Mouse (Mus musculus) heart, embryonic 16.5 days (tissue): ENCODE measurements around the gene Perm1. TPM values are rescaled to one million over a fixed set of nuclear protein-coding genes. Genes with fewer than 3 reads are reported as not detected.

ENCODE experiments used
- ATAC-seq: fragments of 200-750 bp; cut with Nextera tagmentation; replicated peaks from 2 replicates; pipeline ENCODE4 v1.8.0; 2017; ENCODE audit warnings: moderate number of reproducible peaks; ENCODE audit not compliant: insufficient read depth, low FRiP score; ENCODE audit errors: extremely low read depth
- H3K27ac ChIP-seq: fragments of 300-500 bp; sonication (generic); 2 replicates; pipeline ENCODE4 v1.5.1; 2014; ENCODE audit warnings: mild to moderate bottlenecking, low read length, control low read depth, moderate library complexity
- H3K27me3 ChIP-seq: fragments of 300-500 bp; sonication (generic); 2 replicates; pipeline ENCODE4 v1.6.1; 2014; ENCODE audit warnings: low read length, mixed read lengths; ENCODE audit not compliant: control insufficient read depth, insufficient read depth
- H3K36me3 ChIP-seq: fragments of 300-500 bp; sonication (generic); 2 replicates; pipeline ENCODE4 v1.6.1; 2014; ENCODE audit not compliant: control insufficient read depth, insufficient read depth
- H3K4me1 ChIP-seq: fragments of 300-500 bp; sonication (generic); 2 replicates; pipeline ENCODE4 v1.6.1; 2014; ENCODE audit warnings: low read length, mixed read lengths; ENCODE audit not compliant: control insufficient read depth, insufficient read depth
- H3K4me2 ChIP-seq: fragments of 300-500 bp; sonication (generic); 2 replicates; pipeline ENCODE4 v1.6.1; 2014; ENCODE audit warnings: low read depth, mild to moderate bottlenecking, control low read depth, low read length
- H3K4me3 ChIP-seq: fragments of 300-500 bp; sonication (generic); 2 replicates; pipeline ENCODE4 v1.5.1; 2014; ENCODE audit warnings: mild to moderate bottlenecking, control low read depth, low read length
- H3K9ac ChIP-seq: fragments of 300-500 bp; sonication (generic); 2 replicates; pipeline ENCODE4 v1.6.1; 2014; ENCODE audit warnings: low read length, control low read depth
- H3K9me3 ChIP-seq: fragments of 300-500 bp; sonication (generic); replicated peaks from 2 replicates; pipeline ENCODE4 v1.6.1; 2016; ENCODE audit warnings: low read length; ENCODE audit not compliant: control insufficient read depth
- WGBS: fragments of 180-500 bp; shearing (Covaris S2); extraction: QIAGEN DNeasy Blood & Tissue Kit; methylation state at CpG from one replicate; pipeline ENCODE4 v1.1.7; 2014; 5-methylcytosine and 5-hydroxymethylcytosine counted together
- polyA plus RNA-seq: library from polyadenylated mRNA; unstranded; fragments of >200 nt; fragmentation: Nextera tagmentation; extraction: Ambion mirVana; gene quantifications from 2 replicates; pipeline ENCODE4 v1.2.1, GENCODE M21; 2015

Gene Perm1
- polyA plus RNA-seq = 16.3 and 16.8 TPM in 2 replicates

GRCm38 (mm10) chr4:156215649-156216048 is at the start of gene Perm1:
Perm1 (plus strand) TSS chr4:156215868.
- ATAC-seq = peak; percentile 89
- H3K4me2 ChIP-seq = peak within 1 kb of the TSS; percentile 55
- H3K27me3 ChIP-seq = no peaks in the 10 kb centered on the region
- peaks cover 21% of the 10 kb centered on the region for H3K4me1 ChIP-seq
- 35% methylated on average over 4 of the region's 4 CpGs for WGBS
- peak within 1 kb of the TSS; percentile 70 for H3K9ac ChIP-seq
- peak within 1 kb of the TSS; percentile 83 for H3K27ac ChIP-seq
- H3K4me3 ChIP-seq = peak within 1 kb of the TSS; percentile 36
- H3K9me3 ChIP-seq = no peaks in the 10 kb centered on the region
- H3K36me3 ChIP-seq = peaks cover 4% of the 10 kb centered on the region; the same call in 1 of the 2 replicates

DNA sequence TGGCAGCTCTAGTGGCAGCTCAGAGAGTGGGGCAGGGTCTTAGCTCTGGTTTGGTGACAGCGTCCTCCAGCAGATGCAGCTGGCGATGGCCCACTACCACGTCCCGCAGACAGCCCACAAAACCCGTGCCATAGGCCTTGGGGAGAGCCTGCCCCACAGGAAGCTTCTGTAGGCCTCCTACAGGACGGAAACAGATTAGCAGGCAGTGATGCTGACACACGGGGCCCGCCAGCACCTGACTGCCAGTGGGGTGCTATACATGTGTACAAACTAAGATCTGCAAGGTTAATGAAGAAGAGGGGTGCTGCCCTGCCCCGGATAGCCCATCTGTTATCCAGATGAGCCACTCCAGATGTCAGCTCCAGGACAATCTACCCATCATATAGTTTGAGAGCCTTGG is 49.2 kb upstream of the Perm1 start:
- Histone ChIP-seq H3K9ac (no peak overlapping the region), H3K9me3 (peaks cover 8% of the 10 kb centered on the region; the same call in 1 of the 2 replicates), H3K4me2 (no peak overlapping the region), H3K36me3 (peaks cover 68% of the 10 kb centered on the region), H3K4me3 (no peak overlapping the region), H3K27ac (no peak overlapping the region), H3K27me3 (no peaks in the 10 kb centered on the region), H3K4me1 (no peaks in the 10 kb centered on the region)
- no peak for ATAC-seq
- 89% methylated on average over 9 of the region's 9 CpGs for WGBS

DNA sequence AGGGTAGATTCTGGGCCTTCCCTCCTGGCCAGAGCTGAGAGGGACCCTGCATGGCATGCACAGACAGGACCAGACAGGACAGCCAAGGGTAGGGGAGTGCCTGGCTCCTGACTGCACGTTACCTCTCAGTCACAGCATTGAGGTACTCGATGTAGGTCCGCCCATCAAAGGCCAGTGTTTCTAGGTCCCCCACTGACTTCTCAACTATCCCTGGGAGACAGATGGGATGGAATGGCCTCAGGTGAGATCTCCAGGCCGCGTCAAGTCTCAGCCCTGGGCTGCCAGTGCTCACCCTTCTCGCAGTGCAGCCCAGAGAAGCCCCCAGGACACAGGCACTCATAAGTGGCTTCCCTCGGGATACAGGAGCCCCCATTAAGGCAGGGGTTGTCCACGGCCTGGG is 47.1 kb upstream of the Perm1 start:
- no peak for ATAC-seq
- Histone ChIP-seq H3K4me2 (no peak overlapping the region), H3K27me3 (no peaks in the 10 kb centered on the region), H3K36me3 (peaks cover 77% of the 10 kb centered on the region), H3K4me1 (no peaks in the 10 kb centered on the region), H3K27ac (no peak overlapping the region), H3K9ac (no peak overlapping the region), H3K9me3 (no peaks in the 10 kb centered on the region), H3K4me3 (no peak overlapping the region)
- WGBS = 92% methylated on average over 8 of the region's 8 CpGs

GRCm38 (mm10) chr4:156169129-156169528 is 46.5 kb upstream of the Perm1 start:
- WGBS = 97% methylated on average over 10 of the region's 10 CpGs
- no peak overlapping the region for H3K4me2 ChIP-seq
- H3K9ac ChIP-seq = no peak overlapping the region
- H3K4me3 ChIP-seq = no peak overlapping the region
- H3K27me3 ChIP-seq = no peaks in the 10 kb centered on the region
- H3K27ac ChIP-seq = no peak overlapping the region
- H3K4me1 ChIP-seq = no peaks in the 10 kb centered on the region
- ATAC-seq = no peak
- no peaks in the 10 kb centered on the region for H3K9me3 ChIP-seq
- peaks cover 79% of the 10 kb centered on the region for H3K36me3 ChIP-seq

DNA sequence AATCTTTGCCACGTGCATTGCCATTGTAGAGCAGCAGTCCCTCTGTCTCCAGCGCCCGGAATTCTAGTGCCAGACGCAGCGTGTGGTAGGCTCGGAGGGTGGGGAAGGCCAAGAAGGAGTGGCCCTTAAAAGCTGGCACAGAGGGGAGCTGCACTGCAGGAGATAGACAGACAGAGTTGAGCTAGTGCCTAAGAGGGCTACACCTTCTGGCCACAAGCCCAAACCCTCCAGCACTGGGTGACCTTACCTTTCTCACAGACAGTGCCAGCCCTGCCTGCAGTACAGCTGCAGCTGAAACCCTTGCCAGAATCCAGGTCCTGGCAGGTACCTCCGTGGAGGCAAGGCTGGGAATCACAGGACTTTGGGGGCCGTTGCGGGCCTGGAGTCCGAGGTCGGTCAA is 43.8 kb upstream of the Perm1 start:
- Histone ChIP-seq H3K36me3 (peaks cover 76% of the 10 kb centered on the region), H3K9me3 (no peaks in the 10 kb centered on the region), H3K4me2 (no peak overlapping the region), H3K4me1 (no peaks in the 10 kb centered on the region), H3K9ac (no peak overlapping the region), H3K4me3 (no peak overlapping the region), H3K27me3 (no peaks in the 10 kb centered on the region), H3K27ac (no peak overlapping the region)
- ATAC-seq = no peak
- 91% methylated on average over 11 of the region's 11 CpGs for WGBS

DNA sequence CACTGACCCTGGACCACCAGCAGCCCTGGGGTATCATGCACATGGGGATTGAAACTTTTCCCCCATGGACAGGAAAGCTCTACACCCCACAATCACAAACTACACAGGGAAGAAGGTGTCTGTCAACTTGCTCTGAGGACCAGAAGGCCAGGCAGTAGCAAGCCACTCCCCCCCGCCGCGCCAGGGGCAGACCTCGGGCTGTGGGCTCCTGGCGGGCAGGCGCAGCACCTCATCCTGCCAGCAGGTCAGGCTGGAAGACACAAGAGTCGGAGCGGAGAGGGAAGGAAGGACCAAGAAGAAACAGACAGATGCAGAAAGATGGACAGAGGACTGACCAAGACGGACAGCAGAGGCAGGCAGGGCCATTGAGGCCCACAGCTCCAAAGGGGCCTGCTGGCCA is 38.0 kb upstream of the Perm1 start:
- H3K27me3 ChIP-seq = no peaks in the 10 kb centered on the region
- peaks cover 50% of the 10 kb centered on the region for H3K36me3 ChIP-seq
- H3K4me3 ChIP-seq = no peak overlapping the region
- no peaks in the 10 kb centered on the region for H3K4me1 ChIP-seq
- no peak overlapping the region for H3K9ac ChIP-seq
- 91% methylated on average over 9 of the region's 9 CpGs for WGBS
- ATAC-seq = no peak
- H3K27ac ChIP-seq = no peak overlapping the region
- H3K9me3 ChIP-seq = no peaks in the 10 kb centered on the region
- no peak overlapping the region for H3K4me2 ChIP-seq

DNA sequence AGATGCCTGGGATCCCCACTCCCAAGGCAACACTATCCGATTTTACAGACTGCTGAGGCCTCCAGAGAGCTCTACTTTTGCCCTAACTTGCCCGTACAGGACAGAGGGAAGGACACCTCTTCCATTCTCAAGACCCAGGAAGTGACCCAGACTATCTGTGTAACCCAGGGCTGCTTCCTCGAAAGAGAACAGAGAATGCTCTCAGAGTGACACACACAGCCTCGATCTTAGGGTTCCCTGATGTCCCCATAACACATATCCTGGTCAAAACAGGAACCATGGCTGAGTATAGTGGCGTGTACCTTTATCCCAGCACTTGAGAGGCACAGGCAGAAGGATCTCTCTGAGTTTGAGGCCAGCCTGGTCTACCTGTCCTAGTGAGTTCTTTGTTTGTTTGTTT is 31.9 kb upstream of the Perm1 start:
- H3K27me3 ChIP-seq = no peaks in the 10 kb centered on the region
- ATAC-seq = no peak
- H3K4me2 ChIP-seq = no peak overlapping the region
- H3K4me3 ChIP-seq = no peak overlapping the region
- no peak overlapping the region for H3K27ac ChIP-seq
- 76% methylated on average over 5 of the region's 5 CpGs for WGBS
- peaks cover under 1% of the 10 kb centered on the region; the same call in 1 of the 2 replicates for H3K36me3 ChIP-seq
- no peaks in the 10 kb centered on the region for H3K9me3 ChIP-seq
- peaks cover 24% of the 10 kb centered on the region for H3K4me1 ChIP-seq
- no peak overlapping the region for H3K9ac ChIP-seq

- no peaks in the 10 kb centered on the region for H3K9me3 ChIP-seq
- no peak overlapping the region for H3K4me3 ChIP-seq
- ATAC-seq = peak; percentile 42
- peaks cover 31% of the 10 kb centered on the region for H3K4me1 ChIP-seq
- no peak overlapping the region for H3K27ac ChIP-seq
- 68% methylated on average over 7 of the region's 7 CpGs for WGBS
- no peaks in the 10 kb centered on the region for H3K27me3 ChIP-seq
- no peaks in the 10 kb centered on the region for H3K36me3 ChIP-seq
- peak overlapping the region; percentile 39; the same call in 1 of the 2 replicates for H3K9ac ChIP-seq
- H3K4me2 ChIP-seq = 0 out of 2 replicates have a peak overlapping the region, but pooled peaks have one; percentile 13
These were observed 31.2 kb upstream of the Perm1 start for GRCm38 (mm10) chr4:156184291-156184954.

GRCm38 (mm10) chr4:156185456-156185949 is 30.2 kb upstream of the Perm1 start:
- H3K4me3 ChIP-seq = no peak overlapping the region
- H3K36me3 ChIP-seq = no peaks in the 10 kb centered on the region; the same call in 1 of the 2 replicates
- no peak overlapping the region for H3K27ac ChIP-seq
- peaks cover 39% of the 10 kb centered on the region for H3K4me1 ChIP-seq
- peak overlapping the region; percentile 56; the same call in 1 of the 2 replicates for H3K4me2 ChIP-seq
- no peaks in the 10 kb centered on the region for H3K9me3 ChIP-seq
- H3K9ac ChIP-seq = no peak overlapping the region
- H3K27me3 ChIP-seq = no peaks in the 10 kb centered on the region
- no peak for ATAC-seq
- 76% methylated on average over 13 of the region's 13 CpGs for WGBS
